Mouse (Mus musculus): ENCODE measurements around the gene Prps1. TPM values are rescaled to one million over a fixed set of nuclear protein-coding genes. Genes with fewer than 3 reads are reported as not detected.

Gene Prps1
- total and polyA plus RNA-seq, 3 experiments: 6.1 to 73.7 (median 47.7) TPM

DNA sequence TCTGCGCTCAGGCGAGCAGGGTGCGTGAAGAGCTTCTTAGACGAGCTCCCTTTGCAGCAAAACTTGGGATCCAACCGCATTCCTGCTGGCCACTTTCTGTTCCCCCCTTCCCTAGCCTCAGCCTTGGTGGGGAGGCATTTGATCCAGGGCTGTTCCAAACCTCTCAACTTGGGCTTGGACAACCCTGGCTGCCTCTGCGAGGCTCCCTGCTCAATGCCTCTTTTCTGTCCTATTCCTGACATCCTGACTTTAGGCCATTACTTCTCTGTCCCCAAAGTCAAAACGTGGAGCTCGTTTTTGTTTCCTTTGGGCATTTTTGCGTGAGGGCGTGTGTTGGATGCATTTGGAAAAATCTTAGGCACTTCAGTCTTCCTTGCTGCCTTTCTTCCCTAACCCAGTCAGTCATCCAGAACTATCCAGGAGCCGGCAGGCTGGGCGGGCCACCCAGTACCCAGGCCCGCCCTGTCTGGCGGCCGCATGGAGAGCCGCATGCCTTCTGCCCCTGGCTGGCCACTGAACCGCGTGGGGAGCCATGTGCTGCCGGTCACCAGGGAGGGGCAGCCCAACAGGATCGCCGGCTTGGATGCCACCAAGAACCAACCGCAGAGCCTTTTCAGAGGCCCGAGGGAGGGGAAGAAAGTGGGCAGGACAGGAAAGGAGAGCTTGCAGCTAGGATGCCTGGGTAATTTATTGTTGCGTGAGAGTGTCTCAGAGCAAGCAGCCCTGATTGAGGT, 54.5 kb downstream of the Prps1 start:
- ATAC-seq (ENCODE audit: extremely low read depth, insufficient number of reproducible peaks, low FRiP score, poor library complexity, severe bottlenecking) (no peak), DNase-seq (ENCODE audit: low spot score) (no peak)
- no peaks in the 10 kb centered on the region for H3K27me3 ChIP-seq (ENCODE audit: insufficient read depth, low read length)
- H3K36me3 ChIP-seq (replicated peaks): no peaks in the 10 kb centered on the region
- no peak overlapping the region for H3K4me3 ChIP-seq (ENCODE audit: low read depth, low read length)
- TF ChIP-seq TAL1 (conservative IDR thresholded peaks at IDR 0.05; ENCODE audit: low read depth, low read length) (no peak), CTCF (IDR thresholded peaks at IDR 0.05; ENCODE audit: low read depth, low read length) (no peak), POLR2AphosphoS5 (IDR thresholded peaks at IDR 0.05; ENCODE audit: insufficient replicate concordance, low read depth, low read length) (no peak), GATA1 (IDR thresholded peaks at IDR 0.05; ENCODE audit: borderline replicate concordance, low read length) (no peak), GATA2 (IDR thresholded peaks at IDR 0.05; ENCODE audit: borderline replicate concordance, low read depth, low read length) (no peak)
- H3K4me1 ChIP-seq (ENCODE audit: insufficient read depth, low read depth, low read length): peaks cover 36% of the 10 kb centered on the region
- no peaks in the 10 kb centered on the region for H3K9me3 ChIP-seq (replicated peaks)

DNA sequence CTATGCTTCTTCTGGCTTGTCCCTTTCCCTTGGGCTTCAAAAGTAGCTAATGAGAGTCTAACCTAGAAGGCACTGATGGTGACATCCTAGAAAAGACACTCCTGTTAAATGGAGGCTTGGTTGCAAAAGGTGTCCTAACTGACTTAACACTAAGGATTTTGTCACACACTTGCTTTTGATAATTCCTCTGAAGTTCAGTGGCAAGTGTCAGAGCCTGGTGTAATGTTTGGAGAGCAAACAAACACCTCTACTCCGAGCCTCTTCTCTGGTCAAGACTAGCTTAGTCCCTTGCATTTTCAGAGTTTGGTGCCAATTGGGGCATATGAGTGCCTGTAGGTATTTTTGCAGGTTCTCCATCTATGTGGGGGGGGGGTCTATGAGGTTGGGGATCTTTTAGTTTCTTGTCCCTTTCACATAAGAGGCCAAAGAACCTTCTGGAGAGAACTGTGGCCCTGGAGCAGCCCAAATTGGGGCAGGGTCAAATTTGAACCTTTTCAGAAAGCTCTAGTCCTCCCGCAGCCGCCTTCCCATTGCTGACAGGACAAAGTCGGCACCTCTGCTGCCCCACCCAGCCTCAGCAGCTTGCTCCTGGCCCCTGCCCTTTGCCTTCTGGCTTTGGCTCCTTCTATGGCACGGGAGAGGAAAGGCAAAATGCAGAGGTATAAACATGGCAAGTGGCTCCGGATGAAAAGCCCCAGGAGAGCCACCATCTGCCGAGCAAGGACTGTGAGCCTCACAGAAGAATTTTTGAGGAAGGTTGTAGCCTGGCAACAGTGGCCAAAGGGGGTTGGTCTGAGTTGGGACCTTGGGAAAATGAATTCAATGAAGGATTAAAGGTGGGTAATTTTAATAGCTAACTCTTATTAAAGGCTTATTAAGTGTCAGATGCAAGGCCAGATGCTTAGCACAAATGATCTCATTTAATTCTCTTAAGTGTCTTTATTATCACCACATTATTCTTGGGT, 55.6 kb downstream of the Prps1 start:
- Histone ChIP-seq H3K36me3 (replicated peaks) (no peaks in the 10 kb centered on the region), H3K27me3 (ENCODE audit: insufficient read depth, low read length) (no peaks in the 10 kb centered on the region), H3K4me1 (ENCODE audit: insufficient read depth, low read depth, low read length) (peaks cover 26% of the 10 kb centered on the region), H3K9me3 (replicated peaks) (no peaks in the 10 kb centered on the region), H3K4me3 (ENCODE audit: low read depth, low read length) (no peak overlapping the region)
- no peak for TF ChIP-seq TAL1 (conservative IDR thresholded peaks at IDR 0.05; ENCODE audit: low read depth, low read length)
- DNase-seq (ENCODE audit: low spot score): no peak
- no peak for ATAC-seq (ENCODE audit: extremely low read depth, insufficient number of reproducible peaks, low FRiP score, poor library complexity, severe bottlenecking)

- TF ChIP-seq TAL1 (conservative IDR thresholded peaks at IDR 0.05; ENCODE audit: low read depth, low read length) (no peak), POLR2AphosphoS5 (IDR thresholded peaks at IDR 0.05; ENCODE audit: insufficient replicate concordance, low read depth, low read length) (no peak), GATA2 (IDR thresholded peaks at IDR 0.05; ENCODE audit: borderline replicate concordance, low read depth, low read length) (no peak), CTCF (IDR thresholded peaks at IDR 0.05; ENCODE audit: low read depth, low read length) (no peak), GATA1 (IDR thresholded peaks at IDR 0.05; ENCODE audit: borderline replicate concordance, low read length) (no peak)
- no peak for DNase-seq (ENCODE audit: low spot score)
- Histone ChIP-seq H3K36me3 (replicated peaks) (no peaks in the 10 kb centered on the region), H3K4me1 (ENCODE audit: insufficient read depth, low read depth, low read length) (peaks cover 20% of the 10 kb centered on the region), H3K9me3 (replicated peaks) (no peaks in the 10 kb centered on the region), H3K4me3 (ENCODE audit: low read depth, low read length) (no peak overlapping the region), H3K27me3 (ENCODE audit: insufficient read depth, low read length) (no peaks in the 10 kb centered on the region)
- ATAC-seq (ENCODE audit: extremely low read depth, insufficient number of reproducible peaks, low FRiP score, poor library complexity, severe bottlenecking): no peak
Observed at GRCm38 (mm10) chrX:140513379-140513778, 57.0 kb downstream of the Prps1 start.

- ATAC-seq (ENCODE audit: extremely low read depth, insufficient number of reproducible peaks, low FRiP score, poor library complexity, severe bottlenecking) (no peak), DNase-seq (ENCODE audit: low spot score) (no peak)
- no peaks in the 10 kb centered on the region for H3K36me3 ChIP-seq (replicated peaks)
- H3K27me3 ChIP-seq (ENCODE audit: insufficient read depth, low read length): no peaks in the 10 kb centered on the region
- no peak overlapping the region for H3K4me3 ChIP-seq (ENCODE audit: low read depth, low read length)
- H3K4me1 ChIP-seq (ENCODE audit: insufficient read depth, low read depth, low read length): peaks cover 45% of the 10 kb centered on the region
- TF ChIP-seq GATA1 (IDR thresholded peaks at IDR 0.05; ENCODE audit: borderline replicate concordance, low read length) (no peak), TAL1 (conservative IDR thresholded peaks at IDR 0.05; ENCODE audit: low read depth, low read length) (no peak), CTCF (IDR thresholded peaks at IDR 0.05; ENCODE audit: low read depth, low read length) (no peak), GATA2 (IDR thresholded peaks at IDR 0.05; ENCODE audit: borderline replicate concordance, low read depth, low read length) (no peak), POLR2AphosphoS5 (IDR thresholded peaks at IDR 0.05; ENCODE audit: insufficient replicate concordance, low read depth, low read length) (no peak)
- H3K9me3 ChIP-seq (replicated peaks): no peaks in the 10 kb centered on the region
Observed at GRCm38 (mm10) chrX:140518351-140518750, 61.9 kb downstream of the Prps1 start.

DNA sequence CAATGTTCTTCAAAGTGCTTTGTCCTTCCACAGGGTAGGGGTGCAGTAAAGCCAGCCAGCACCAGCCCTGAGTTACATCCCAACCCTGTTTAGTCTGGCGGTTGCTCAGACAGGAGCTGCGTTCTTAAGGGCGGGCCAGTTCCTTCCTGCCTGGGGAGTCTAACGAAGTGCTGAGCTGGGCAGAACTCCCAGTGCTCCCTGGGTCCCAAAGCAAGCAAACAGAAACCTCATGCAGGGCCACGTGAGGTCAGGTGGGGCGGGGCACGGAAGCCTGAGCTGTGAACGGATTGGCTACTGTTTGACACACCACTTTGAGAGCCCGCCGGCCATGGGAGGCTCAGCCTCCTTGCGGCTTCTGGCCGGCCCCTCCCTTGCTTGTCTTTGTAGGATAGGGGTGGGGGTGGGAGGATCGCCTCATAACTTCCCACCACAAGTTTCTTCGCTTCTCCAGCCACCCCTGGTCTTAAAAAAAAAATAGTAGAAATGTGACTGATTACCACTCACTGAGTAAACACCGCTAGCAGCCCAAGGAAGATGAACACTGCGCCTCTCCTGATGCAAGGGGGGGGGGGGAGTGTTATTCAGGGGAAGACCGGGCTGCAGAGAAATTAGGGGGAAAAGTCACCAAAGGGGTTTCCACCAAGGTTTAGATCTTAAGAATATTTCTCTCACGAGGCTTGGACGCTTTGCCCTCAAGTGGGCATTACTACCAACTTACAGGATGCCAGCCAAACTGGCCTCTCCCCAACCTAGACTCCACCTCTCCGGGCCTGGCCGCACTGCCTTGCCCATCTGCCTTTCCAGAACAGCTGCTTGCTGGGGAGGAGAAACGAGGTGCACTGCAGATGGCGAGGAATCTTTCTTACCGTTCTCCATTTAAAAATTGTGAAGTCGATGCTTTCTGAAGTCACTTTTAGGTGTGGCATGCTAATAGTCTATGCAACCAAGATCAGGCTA, 64.0 kb downstream of the Prps1 start:
- no peaks in the 10 kb centered on the region for H3K9me3 ChIP-seq (replicated peaks)
- no peaks in the 10 kb centered on the region for H3K36me3 ChIP-seq (replicated peaks)
- ATAC-seq (ENCODE audit: extremely low read depth, insufficient number of reproducible peaks, low FRiP score, poor library complexity, severe bottlenecking) (peak; percentile 99), DNase-seq (ENCODE audit: low spot score) (peak; percentile 67)
- peak overlapping the region; percentile 52; the same call in 1 of the 2 replicates for H3K4me3 ChIP-seq (ENCODE audit: low read depth, low read length)
- H3K4me1 ChIP-seq (ENCODE audit: insufficient read depth, low read depth, low read length): peaks cover 41% of the 10 kb centered on the region
- H3K27me3 ChIP-seq (ENCODE audit: insufficient read depth, low read length): no peaks in the 10 kb centered on the region
- TF ChIP-seq POLR2AphosphoS5 (IDR thresholded peaks at IDR 0.05; ENCODE audit: insufficient replicate concordance, low read depth, low read length): no peak
- no peak for TF ChIP-seq CTCF (IDR thresholded peaks at IDR 0.05; ENCODE audit: low read depth, low read length)
- no peak for TF ChIP-seq GATA1 (IDR thresholded peaks at IDR 0.05; ENCODE audit: borderline replicate concordance, low read length)
- no peak for TF ChIP-seq GATA2 (IDR thresholded peaks at IDR 0.05; ENCODE audit: borderline replicate concordance, low read depth, low read length)
- no peak for TF ChIP-seq TAL1 (conservative IDR thresholded peaks at IDR 0.05; ENCODE audit: low read depth, low read length)

Data from G1E (cell line).